ENCODE assay signal across 9 mouse cellular contexts in the genomic region with DNA sequence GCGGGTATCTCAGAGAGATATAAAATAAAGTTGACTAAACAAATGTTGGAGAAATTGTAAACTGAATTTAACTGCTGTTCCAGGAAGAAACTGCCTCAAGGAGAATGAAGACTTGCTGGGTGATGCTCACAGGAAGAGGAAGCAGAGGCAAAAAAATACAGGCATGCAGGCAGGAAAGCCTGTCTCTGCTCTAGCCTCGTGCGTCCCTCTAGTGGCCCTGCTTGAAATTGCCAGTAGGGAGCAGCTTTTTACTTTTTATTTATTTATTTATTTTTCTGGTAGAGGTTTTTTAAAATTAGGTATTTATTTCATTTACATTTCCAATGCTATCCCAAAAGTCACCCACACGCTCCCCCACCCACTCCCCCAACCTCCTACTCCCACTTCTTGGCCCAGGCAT.
DNase-seq lines count a peak whose midpoint lies in the region; ATAC-seq and TF ChIP-seq lines count a peak whose summit lies in the region.
"Had no signal": no experiment of that assay in that cellular context is flagged by ENCODE, and none has a peak within 500 bp of the region (broad histone marks: within the 10 kb centered on the region; RNA-seq: fewer than 3 reads in every experiment).

No protein-coding gene starts in this region.

- no peaks in the 10 kb centered on the region for H3K4me1 ChIP-seq in liver, adult 2 months (ENCODE audit: control insufficient read depth, insufficient read depth, low read length)
- H3K4me1 ChIP-seq in liver, embryonic 12.5 days, result no peaks in the 10 kb centered on the region

- H3K27me3 ChIP-seq in liver, adult 2 months (ENCODE audit: control insufficient read depth, insufficient read depth, low read length), result no peaks in the 10 kb centered on the region
- H3K27me3 ChIP-seq in liver, embryonic 12.5 days (replicated peaks), result no peaks in the 10 kb centered on the region

- TF ChIP-seq POLR2A in liver, adult 2 months (IDR thresholded peaks at IDR 0.05; ENCODE audit: extremely low read depth, insufficient read depth, low read length), result no peak

- WGBS in liver, adult 2 months, result 37% methylated on average over 4 of the region's 4 CpGs
- 28% methylated on average over 4 of the region's 4 CpGs for WGBS in liver, embryonic 12.5 days (ENCODE audit: insufficient replicate concordance)

- no peak for ATAC-seq in liver, embryonic 12.5 days
- ATAC-seq in common myeloid progenitor, adult 5-6 weeks (replicated peaks; ENCODE audit: low read depth, poor library complexity, severe bottlenecking), result peak; percentile 95
- ATAC-seq in hematopoietic stem cell, adult 5-6 weeks (replicated peaks in 1 of 2; ENCODE audit: insufficient read depth in 1 of 2, low FRiP score in 2 of 2, low TSS enrichment in 1 of 2, low read depth in 1 of 2, poor library complexity in 2 of 2, severe bottlenecking in 2 of 2), result peak; percentile 81 to 82; a peak in 3 of 4 replicates
- no peak for ATAC-seq in activated CD4-positive, CD25-positive, alpha-beta regulatory T cell, adult 4 months

- H3K36me3 ChIP-seq in liver, adult 2 months (ENCODE audit: control insufficient read depth, insufficient read depth, low read length), result no peaks in the 10 kb centered on the region
- H3K36me3 ChIP-seq in liver, embryonic 12.5 days, result no peaks in the 10 kb centered on the region

- intact Hi-C loops in left cerebral cortex, postnatal 4 days (cut with DNase I), result loop anchor here (10.0 kb wide), 1 partner anchor 1388 kb away; the partner anchor contains the start of gene Grid1

- no peak overlapping the region for H3K4me2 ChIP-seq in liver, embryonic 12.5 days

- no peak overlapping the region for H3K27ac ChIP-seq in liver, adult 2 months (replicated peaks; ENCODE audit: insufficient read depth, low read depth, low read length)
- H3K27ac ChIP-seq in liver, embryonic 12.5 days, result no peak overlapping the region

- H3K9me3 ChIP-seq in liver, embryonic 12.5 days (replicated peaks), result no peaks in the 10 kb centered on the region

- peak; percentile 2 for DNase-seq in liver, adult 2 months (ENCODE audit: extremely low read depth, low read depth, low spot score)
- peak; percentile 26 for DNase-seq in adrenal gland, adult 18-20 months (ENCODE audit: low spot score in 2 of 2)
- DNase-seq in left cerebral cortex, postnatal 4 days, result peak; percentile 66
- peak; percentile 80 for DNase-seq in right cerebral cortex, postnatal 14 days

- H3K9ac ChIP-seq in liver, adult 2 months (ENCODE audit: low read depth, low read length), result no peak overlapping the region
- no peak overlapping the region for H3K9ac ChIP-seq in liver, embryonic 12.5 days

- TF ChIP-seq CTCF in liver, adult 2 months (IDR thresholded peaks at IDR 0.05; ENCODE audit: low read depth, low read length), result peak; percentile 54

- H3K79me2 ChIP-seq in liver, adult 2 months (ENCODE audit: control insufficient read depth, insufficient read depth, low read length), result no peaks in the 10 kb centered on the region

- H3K4me3 ChIP-seq in liver, adult 2 months (ENCODE audit: insufficient read depth, low read depth, low read length), result no peak overlapping the region
- no peak overlapping the region for H3K4me3 ChIP-seq in liver, embryonic 12.5 days
- H3K4me3 ChIP-seq: myocyte had no signal

Comparison
In these comparisons a context has a peak if more than half of its experiments do, and no peak if none do; other contexts are left out.
1. DNase-seq: peak in every context shown above with its lines; median percentile 80 in right cerebral cortex, postnatal 14 days; 66 in left cerebral cortex, postnatal 4 days; 26 in adrenal gland, adult 18-20 months; 2 in liver, adult 2 months.
2. ATAC-seq: peak in common myeloid progenitor, adult 5-6 weeks (single experiment) and hematopoietic stem cell, adult 5-6 weeks (2 of 2); none in liver, embryonic 12.5 days (single experiment) and activated CD4-positive, CD25-positive, alpha-beta regulatory T cell, adult 4 months (single experiment).